In genomic region chr9:21426013-21426412, GRCm38 (mm10) we compare ENCODE assay signal across 8 mouse cellular contexts. TPM values are rescaled to one million over a fixed set of nuclear protein-coding genes. Genes with fewer than 3 reads are reported as not detected.
DNase-seq lines count a peak whose midpoint lies in the region; ATAC-seq and TF ChIP-seq lines count a peak whose summit lies in the region.

No protein-coding gene starts in this region.

- peak overlapping the region; percentile 98 for H3K4me3 ChIP-seq in G1E (ENCODE audit: low read depth, low read length)
- H3K4me3 ChIP-seq in brown adipose tissue, adult 24 weeks (ENCODE audit: insufficient read depth, low read depth, low read length) = peak overlapping the region; percentile 95
- H3K4me3 ChIP-seq in liver, postnatal 0 days (ENCODE audit: low read depth, low read length) = peak overlapping the region; percentile 96
- H3K4me3 ChIP-seq in olfactory bulb, adult 2 months (ENCODE audit: insufficient read depth, low read depth, low read length) = peak overlapping the region; percentile 98

- H3K27me3 ChIP-seq in G1E (ENCODE audit: insufficient read depth, low read length) = no peaks in the 10 kb centered on the region
- no peaks in the 10 kb centered on the region for H3K27me3 ChIP-seq in liver, postnatal 0 days (ENCODE audit: insufficient read depth, low read length)

- TF ChIP-seq CTCF in G1E (IDR thresholded peaks at IDR 0.05; ENCODE audit: low read depth, low read length) = no peak
- TF ChIP-seq CTCF in liver, postnatal 0 days (IDR thresholded peaks at IDR 0.05; ENCODE audit: low read depth) = no peak
- TF ChIP-seq CTCF in olfactory bulb, adult 2 months (IDR thresholded peaks at IDR 0.05; ENCODE audit: insufficient read depth, low read depth, low read length) = no peak

- ATAC-seq in G1E (ENCODE audit: extremely low read depth, insufficient number of reproducible peaks, low FRiP score, poor library complexity, severe bottlenecking) = no peak
- peak; percentile 7; the same call in 1 of the 2 replicates for ATAC-seq in liver, postnatal 0 days

- H3K9ac ChIP-seq in liver, postnatal 0 days (replicated peaks) = peak overlapping the region; percentile 99

- TF ChIP-seq POLR2A in olfactory bulb, adult 2 months (IDR thresholded peaks at IDR 0.05; ENCODE audit: insufficient read depth, low read depth, low read length) = no peak

- no peaks in the 10 kb centered on the region for H3K9me3 ChIP-seq in G1E (replicated peaks)
- no peaks in the 10 kb centered on the region for H3K9me3 ChIP-seq in liver, postnatal 0 days (ENCODE audit: low read length)

- H3K4me1 ChIP-seq in G1E (ENCODE audit: insufficient read depth, low read depth, low read length) = peaks cover 65% of the 10 kb centered on the region
- peaks cover 29% of the 10 kb centered on the region for H3K4me1 ChIP-seq in brown adipose tissue, adult 24 weeks (ENCODE audit: control insufficient read depth, insufficient read depth, insufficient read length, low read length)
- H3K4me1 ChIP-seq in liver, postnatal 0 days (ENCODE audit: insufficient read depth) = peaks cover 47% of the 10 kb centered on the region
- H3K4me1 ChIP-seq in olfactory bulb, adult 2 months (ENCODE audit: control insufficient read depth, insufficient read depth, low read length) = peaks cover 27% of the 10 kb centered on the region

- H3K4me2 ChIP-seq in liver, postnatal 0 days (ENCODE audit: low read depth, low read length) = peak overlapping the region; percentile 94

- intact Hi-C loops in left cerebral cortex, postnatal 36 days (cut with DNase I) = no loop called here

- 0% methylated on average over 1 of the region's 1 CpGs for WGBS in liver, postnatal 0 days (ENCODE audit: insufficient replicate concordance)
- WGBS in olfactory bulb, adult 2 months = 0% methylated on average over 1 of the region's 1 CpGs

- no peak for TF ChIP-seq EP300 in liver, postnatal 0 days (IDR thresholded peaks at IDR 0.05; ENCODE audit: low read depth)

- 0 out of 2 replicates have a peak overlapping the region, but pooled peaks have one; percentile 30 for H3K27ac ChIP-seq in brown adipose tissue, adult 24 weeks (replicated peaks; ENCODE audit: low read depth, low read length)
- H3K27ac ChIP-seq in liver, postnatal 0 days (ENCODE audit: low read depth) = peak overlapping the region; percentile 94
- peak overlapping the region; percentile 9; the same call in 1 of the 2 replicates for H3K27ac ChIP-seq in olfactory bulb, adult 2 months (ENCODE audit: insufficient read depth, low read depth, low read length)

- DNase-seq in G1E (ENCODE audit: low spot score) = peak; percentile 52
- peak; percentile 56 for DNase-seq in induced T-regulatory cell, adult 2 months (ENCODE audit: low read depth)
- peak; percentile 52 for DNase-seq in liver, postnatal 0 days
- no peak for DNase-seq in left cerebral cortex, postnatal 36 days (ENCODE audit: low spot score in 2 of 2)
- DNase-seq in layer of hippocampus, postnatal 25 days (ENCODE audit: extremely low spot score in 1 of 2, low spot score in 1 of 2) = no peak
- no peak for DNase-seq in adrenal gland, adult 18-20 months (ENCODE audit: low spot score in 2 of 2)

- H3K36me3 ChIP-seq in G1E (replicated peaks) = peaks cover 65% of the 10 kb centered on the region
- H3K36me3 ChIP-seq in liver, postnatal 0 days (replicated peaks; ENCODE audit: insufficient read depth, low read length) = 0 out of 2 replicates have a peak, but pooled peaks cover 5% of the 10 kb centered on the region

RNA-seq across cellular contexts. Expression of gene Dnm2, which starts 1.3 kb away (rescaled TPM):
- total RNA-seq in G1E (2014; fragmentation: Nextera tagmentation) (193 and 214 TPM in 2 replicates), G1E (2017) (72.7 and 74.3 TPM in 2 replicates)
- 427 and 533 TPM in 2 replicates for polyA plus RNA-seq in G1E (2012)
- polyA plus RNA-seq in brown adipose tissue, adult 24 weeks (2012; ENCODE audit: insufficient read depth, insufficient read length, missing spikeins) = 39.0 and 48.4 TPM in 2 replicates
- polyA plus RNA-seq in liver, postnatal 0 days (2015; fragmentation: Nextera tagmentation; extraction: Ambion mirVana) = 29.5 and 35.2 TPM in 2 replicates
- 371 TPM in 1 of 2 replicates, not detected in the other for polyA plus RNA-seq in olfactory bulb, adult 2 months (2012; ENCODE audit: insufficient read depth, insufficient read length, low replicate concordance, missing spikeins)
- 10 to 100 TPM; 48.1 to 71.8 TPM for total RNA-seq in left cerebral cortex, postnatal 36 days (2021)
- 10 to 100 TPM; 55.2 to 77.1 TPM for total RNA-seq in layer of hippocampus, postnatal 25 days (2021)
- total RNA-seq in adrenal gland, adult 18-20 months (2021) = 100 to 1,000 TPM in 1 of 2 experiments, 10 to 100 TPM in 1; 88.5 to 112 TPM

RNA-seq across cellular contexts. Expression of gene Qtrt1, which starts 14.4 kb away (rescaled TPM):
- total RNA-seq in G1E (2014; fragmentation: Nextera tagmentation) = 20.7 and 26.4 TPM in 2 replicates
- 34.3 and 43.8 TPM in 2 replicates for total RNA-seq in G1E (2017)
- 70.9 and 72.7 TPM in 2 replicates for polyA plus RNA-seq in G1E (2012)
- 8.0 and 11.1 TPM in 2 replicates for polyA plus RNA-seq in brown adipose tissue, adult 24 weeks (2012; ENCODE audit: insufficient read depth, insufficient read length, missing spikeins)
- polyA plus RNA-seq in liver, postnatal 0 days (2015; fragmentation: Nextera tagmentation; extraction: Ambion mirVana) = 11.3 and 13.7 TPM in 2 replicates
- polyA plus RNA-seq in olfactory bulb, adult 2 months (2012; ENCODE audit: insufficient read depth, insufficient read length, low replicate concordance, missing spikeins) = not detected in 2 replicates
- total RNA-seq in left cerebral cortex, postnatal 36 days (2021) = 10 to 100 TPM; 19.1 to 31.3 TPM
- total RNA-seq in layer of hippocampus, postnatal 25 days (2021) = 10 to 100 TPM; 21.4 to 31.6 TPM
- total RNA-seq in adrenal gland, adult 18-20 months (2021) = 10 to 100 TPM; 15.6 to 18.5 TPM

RNA-seq across cellular contexts. Expression of gene Ilf3, which starts 58.3 kb away (rescaled TPM):
- 87.9 and 94.1 TPM in 2 replicates for total RNA-seq in G1E (2014; fragmentation: Nextera tagmentation)
- 79.7 and 81.3 TPM in 2 replicates for total RNA-seq in G1E (2017)
- polyA plus RNA-seq in G1E (2012) = 123 and 138 TPM in 2 replicates
- polyA plus RNA-seq in brown adipose tissue, adult 24 weeks (2012; ENCODE audit: insufficient read depth, insufficient read length, missing spikeins) = 11.7 and 13.8 TPM in 2 replicates
- 19.1 and 23.5 TPM in 2 replicates for polyA plus RNA-seq in liver, postnatal 0 days (2015; fragmentation: Nextera tagmentation; extraction: Ambion mirVana)
- polyA plus RNA-seq in olfactory bulb, adult 2 months (2012; ENCODE audit: insufficient read depth, insufficient read length, low replicate concordance, missing spikeins) = not detected in 2 replicates
- total RNA-seq in left cerebral cortex, postnatal 36 days (2021) = 10 to 100 TPM; 75.5 to 75.9 TPM
- total RNA-seq in layer of hippocampus, postnatal 25 days (2021) = 10 to 100 TPM; 85.6 to 92.6 TPM
- 10 to 100 TPM; 56.5 to 59.6 TPM for total RNA-seq in adrenal gland, adult 18-20 months (2021)

Comparison
In these comparisons a context has a peak if more than half of its experiments do, and no peak if none do; other contexts are left out.
1. DNase-seq: peak in G1E (single experiment), induced T-regulatory cell, adult 2 months (single experiment) and liver, postnatal 0 days (single experiment); none in left cerebral cortex, postnatal 36 days (0 of 2), layer of hippocampus, postnatal 25 days (0 of 2) and adrenal gland, adult 18-20 months (0 of 2).
2. H3K27ac ChIP-seq: peak in every context shown above with its lines; median percentile 94 in liver, postnatal 0 days; 30 in brown adipose tissue, adult 24 weeks; 9 in olfactory bulb, adult 2 months.
3. Peak in every context shown above with its lines, with median percentiles within 50 percentile points of each other: H3K4me3 ChIP-seq.